Mouse (Mus musculus): ENCODE results near the gene Hes2.

- TF ChIP-seq POLR2A (IDR thresholded peaks at IDR 0.05; ENCODE audit: low read depth, low read length) (no peak), CTCF (IDR thresholded peaks at IDR 0.05; ENCODE audit: borderline replicate concordance, insufficient read depth, low read length) (no peak)
These were observed 11.6 kb downstream of the Hes2 start for GRCm38 (mm10) chr4:152170286-152170685.
